Mouse (Mus musculus) MEL (cell line): Measurements from ENCODE around the gene Rbbp6. TPM values are rescaled to one million over a fixed set of nuclear protein-coding genes. Genes with fewer than 3 reads are reported as not detected.

ENCODE experiments used
- DNase-seq: peaks from one replicate; pipeline ENCODE4 v3.0.0; 2011; ENCODE audit warnings: low read depth, low spot score
- H3K27ac ChIP-seq: 2 replicates; pipeline ENCODE4 v1.5.1; 2012; ENCODE audit warnings: low read depth, mild to moderate bottlenecking, control low read depth, low read length, moderate library complexity; ENCODE audit not compliant: control insufficient read depth
- H3K27me3 ChIP-seq, 2 experiments: fragments of 150-350 bp in 1 of 2; sonication (generic) in 1 of 2; 2 replicates each; pipeline ENCODE4 v1.6.1; 2012; ENCODE audit warnings: low read length in 2 of 2, mild to moderate bottlenecking in 2 of 2, improper control_type of control experiment in 1 of 2, moderate library complexity in 1 of 2; ENCODE audit not compliant: insufficient read depth in 2 of 2, control insufficient read depth in 1 of 2
- H3K36me3 ChIP-seq, 2 experiments: 2 replicates each; pipeline ENCODE4 v1.6.1; 2012 to 2014; ENCODE audit warnings: low read length in 2 of 2, improper control_type of control experiment in 1 of 2, inconsistent platforms in 1 of 2, mild to moderate bottlenecking in 1 of 2; ENCODE audit not compliant: insufficient read depth in 2 of 2, control insufficient read depth in 1 of 2
- H3K4me1 ChIP-seq, 2 experiments: fragments of 150-350 bp in 1 of 2; sonication (generic) in 1 of 2; 2 replicates each; pipeline ENCODE4 v1.6.1; 2012; ENCODE audit warnings: low read length in 2 of 2, improper control_type of control experiment in 1 of 2, mild to moderate bottlenecking in 1 of 2; ENCODE audit not compliant: insufficient read depth in 2 of 2, control insufficient read depth in 1 of 2
- H3K4me3 ChIP-seq, 2 experiments: fragments of 150-350 bp in 1 of 2; sonication (generic) in 1 of 2; 2 replicates each; pipeline ENCODE4 v1.5.1; 2012; ENCODE audit warnings: low read depth in 2 of 2, low read length in 2 of 2, mild to moderate bottlenecking in 2 of 2, moderate library complexity in 2 of 2, control low read depth in 1 of 2, improper control_type of control experiment in 1 of 2; ENCODE audit not compliant: control insufficient read depth in 1 of 2, insufficient read depth in 1 of 2
- H3K79me2 ChIP-seq: 2 replicates; pipeline ENCODE4 v1.6.1; 2012; ENCODE audit warnings: mild to moderate bottlenecking, low read length, moderate library complexity; ENCODE audit not compliant: control insufficient read depth, poor library complexity, insufficient read depth
- H3K9ac ChIP-seq: 2 replicates; pipeline ENCODE4 v1.6.1; 2012; ENCODE audit warnings: low read depth, mild to moderate bottlenecking, control low read depth, low read length, moderate library complexity; ENCODE audit not compliant: control insufficient read depth, poor library complexity, severe bottlenecking
- H3K9me3 ChIP-seq: fragments of 150-350 bp; sonication (generic); replicated peaks from 2 replicates; pipeline ENCODE4 v1.6.1; 2012; ENCODE audit warnings: mild to moderate bottlenecking, low read length, improper control_type of control experiment, moderate library complexity; ENCODE audit not compliant: insufficient read depth
- BHLHE40 ChIP-seq: IDR thresholded peaks from 2 replicates; pipeline ENCODE4 v1.6.1; 2012; ENCODE audit warnings: low read depth, mild to moderate bottlenecking, inconsistent platforms, low read length, improper control_type of control experiment, borderline replicate concordance
- CHD1 ChIP-seq: IDR thresholded peaks from 2 replicates; pipeline ENCODE4 v1.6.1; 2012; ENCODE audit warnings: low read depth, mild to moderate bottlenecking, inconsistent platforms, low read length, improper control_type of control experiment
- CHD2 ChIP-seq: IDR thresholded peaks from 2 replicates; pipeline ENCODE4 v1.6.1; 2011; ENCODE audit warnings: low read length, improper control_type of control experiment
- E2F4 ChIP-seq: IDR thresholded peaks from 2 replicates; pipeline ENCODE4 v1.6.1; 2011; ENCODE audit warnings: low read depth, low read length, improper control_type of control experiment, borderline replicate concordance
- EP300 ChIP-seq, 2 experiments: IDR thresholded peaks; 2 replicates each; pipeline ENCODE4 v1.6.1; 2011; ENCODE audit warnings: improper control_type of control experiment in 2 of 2, low read length in 2 of 2, low read depth in 1 of 2, mild to moderate bottlenecking in 1 of 2
- ETS1 ChIP-seq: IDR thresholded peaks from 2 replicates; pipeline ENCODE4 v1.6.1; 2012; ENCODE audit warnings: low read depth, mild to moderate bottlenecking, inconsistent platforms, low read length, improper control_type of control experiment, moderate library complexity
- JUND ChIP-seq: IDR thresholded peaks from 2 replicates; pipeline ENCODE4 v1.6.1; 2011; ENCODE audit warnings: low read depth, mild to moderate bottlenecking, improper control_type of control experiment, low read length
- KAT2A ChIP-seq: conservative IDR thresholded peaks from 2 replicates; pipeline ENCODE4 v1.6.1; 2012; ENCODE audit warnings: low read depth, low read length, improper control_type of control experiment, inconsistent platforms
- MAX ChIP-seq: IDR thresholded peaks from 2 replicates; pipeline ENCODE4 v1.6.1; 2011; ENCODE audit warnings: low read length, improper control_type of control experiment
- MAZ ChIP-seq: IDR thresholded peaks from 2 replicates; pipeline ENCODE4 v1.6.1; 2012; ENCODE audit warnings: low read depth, mild to moderate bottlenecking, inconsistent platforms, low read length, improper control_type of control experiment
- MXI1 ChIP-seq: IDR thresholded peaks from 2 replicates; pipeline ENCODE4 v1.6.1; 2011; ENCODE audit warnings: mild to moderate bottlenecking, low read depth, low read length, improper control_type of control experiment
- MYB ChIP-seq: IDR thresholded peaks from 2 replicates; pipeline ENCODE4 v1.6.1; 2011; ENCODE audit warnings: mild to moderate bottlenecking, low read depth, low read length, improper control_type of control experiment
- MYC ChIP-seq: IDR thresholded peaks from 2 replicates; pipeline ENCODE4 v1.6.1; 2011; ENCODE audit warnings: low read depth, mild to moderate bottlenecking, low read length, improper control_type of control experiment, moderate library complexity
- NELFE ChIP-seq: IDR thresholded peaks from 2 replicates; pipeline ENCODE4 v1.6.1; 2011; ENCODE audit warnings: low read depth, low read length, improper control_type of control experiment
- POLR2A ChIP-seq, 2 experiments: IDR thresholded peaks; 2 replicates each; pipeline ENCODE4 v1.6.1; 2011 to 2012; ENCODE audit warnings: low read length in 2 of 2, mild to moderate bottlenecking in 2 of 2, control low read depth in 1 of 2, improper control_type of control experiment in 1 of 2, low read depth in 1 of 2, moderate library complexity in 1 of 2; ENCODE audit not compliant: control insufficient read depth in 1 of 2, insufficient read depth in 1 of 2, poor library complexity in 1 of 2
- POLR2AphosphoS2 ChIP-seq: IDR thresholded peaks from 2 replicates; pipeline ENCODE4 v1.6.1; 2011; ENCODE audit warnings: low read length, improper control_type of control experiment
- SIN3A ChIP-seq: IDR thresholded peaks from 2 replicates; pipeline ENCODE4 v1.6.1; 2012; ENCODE audit warnings: low read length, improper control_type of control experiment, inconsistent platforms
- SMC3 ChIP-seq: IDR thresholded peaks from 2 replicates; pipeline ENCODE4 v1.6.1; 2011; ENCODE audit warnings: low read depth, low read length, improper control_type of control experiment
- TBP ChIP-seq: IDR thresholded peaks from 2 replicates; pipeline ENCODE4 v1.8.0; 2011; ENCODE audit warnings: low read depth, low read length, improper control_type of control experiment
- UBTF ChIP-seq: IDR thresholded peaks from 2 replicates; pipeline ENCODE4 v1.6.1; 2012; ENCODE audit warnings: low read depth, mild to moderate bottlenecking, inconsistent platforms, low read length, improper control_type of control experiment, moderate library complexity, borderline replicate concordance; ENCODE audit not compliant: insufficient read depth
- USF2 ChIP-seq, 2 experiments: IDR thresholded peaks; 2 replicates each; pipeline ENCODE4 v1.6.1; 2011 to 2012; ENCODE audit warnings: improper control_type of control experiment in 2 of 2, low read length in 2 of 2, borderline replicate concordance in 1 of 2, inconsistent platforms in 1 of 2, low read depth in 1 of 2, mild to moderate bottlenecking in 1 of 2; ENCODE audit not compliant: insufficient read depth in 1 of 2
- ZMIZ1 ChIP-seq: IDR thresholded peaks from 2 replicates; pipeline ENCODE4 v1.6.1; 2012; ENCODE audit warnings: low read depth, mild to moderate bottlenecking, inconsistent platforms, low read length, improper control_type of control experiment, moderate library complexity
- polyA plus RNA-seq, 2 experiments: library from polyadenylated mRNA; stranded (reverse) in 1 of 2; unstranded in 1 of 2; fragments of >175 nt in 1 of 2; fragments of >200 nt in 1 of 2; gene quantifications; 2 replicates each; pipeline versions ENCODE4 v1.2.1 to v1.2.4; 2012; ENCODE audit warnings: low replicate concordance in 2 of 2, low read depth in 1 of 2; ENCODE audit not compliant: insufficient read length in 2 of 2, insufficient read depth in 1 of 2, missing spikeins in 1 of 2
- total RNA-seq: library from RNA; depleted of rRNA; stranded (reverse); fragments of 300-350 nt; gene quantifications from 2 replicates; pipeline ENCODE4 v1.2.3, GENCODE M21; 2012

Rbbp6 gene
- total and polyA plus RNA-seq, 3 experiments: 22.7 to 70.6 TPM; not detected in 1

GRCm38 (mm10) chr7:122940371-122941075 lies 25.0 kb upstream of the Rbbp6 start:
- H3K9ac ChIP-seq: peak overlapping the region; percentile 35
- TF ChIP-seq USF2 (IDR thresholded peaks at IDR 0.05; ENCODE audit: borderline replicate concordance in 1 of 2, insufficient read depth in 1 of 2, low read depth in 1 of 2, low read length in 2 of 2) (no peak), MYB (no peak), MXI1 (peak; percentile 37; the same call in 1 of the 2 replicates), TBP (no peak), SMC3 (no peak), KAT2A (no peak), NELFE (peak; percentile 29; the same call in 1 of the 2 replicates), EP300 (IDR thresholded peaks at IDR 0.05; ENCODE audit: low read depth in 1 of 2, low read length in 2 of 2) (0 out of 4 replicates have a peak, but pooled peaks of 1 of the 2 experiments have one; percentile 11), ETS1 (peak; percentile 36; the same call in 1 of the 2 replicates), POLR2AphosphoS2 (no peak), CHD2 (no peak), ZMIZ1 (0 out of 2 replicates have a peak, but pooled peaks have one; percentile 26), MAZ (no peak), BHLHE40 (peak; percentile 50; the same call in 1 of the 2 replicates), MYC (0 out of 2 replicates have a peak, but pooled peaks have one; percentile 19), JUND (no peak), E2F4 (no peak), SIN3A (peak; percentile 49; the same call in 1 of the 2 replicates), POLR2A (IDR thresholded peaks at IDR 0.05; ENCODE audit: control insufficient read depth in 1 of 2, insufficient read depth in 1 of 2, low read depth in 1 of 2, low read length in 2 of 2, poor library complexity in 1 of 2) (peak in 1 of 2 experiments; percentile 44; a peak in 1 of 4 replicates), MAX (peak; percentile 59; the same call in 1 of the 2 replicates), CHD1 (no peak), UBTF (no peak)
- peak overlapping the region; percentile 65 for H3K4me3 ChIP-seq
- H3K9me3 ChIP-seq: no peaks in the 10 kb centered on the region
- no peaks in the 10 kb centered on the region for H3K27me3 ChIP-seq
- no peaks in the 10 kb centered on the region for H3K79me2 ChIP-seq
- DNase-seq: peak; percentile 78
- peaks cover 0 to 5% of the 10 kb centered on the region in 2 experiments; a peak in 2 of 4 replicates for H3K4me1 ChIP-seq
- H3K36me3 ChIP-seq: peaks cover 0 to 5% of the 10 kb centered on the region in 2 experiments; a peak in 1 of 4 replicates
- peak overlapping the region; percentile 17 for H3K27ac ChIP-seq
